Mouse (Mus musculus) forebrain, embryonic 12.5 days (tissue): Measurements from ENCODE around the gene Prc1. TPM values are rescaled to one million over a fixed set of nuclear protein-coding genes. Genes with fewer than 3 reads are reported as not detected.

Experiments
- polyA plus RNA-seq: library from polyadenylated mRNA; unstranded; fragments of >200 nt; fragmentation: Nextera tagmentation; extraction: Ambion mirVana; gene quantifications from 2 replicates; pipeline ENCODE4 v1.2.1, GENCODE M21; 2016

Prc1 gene
- polyA plus RNA-seq, 1 experiment from 2014 or later = 222 TPM

Other genes starting within 250 kb of the Prc1 start
- gene Idh2, start 179.1 kb upstream of the Prc1 start, polyA plus RNA-seq = 359 and 369 TPM in 2 replicates
- gene Sema4b, start 107.6 kb upstream of the Prc1 start, polyA plus RNA-seq = 16.7 and 19.4 TPM in 2 replicates
- 34.7 and 41.6 TPM in 2 replicates for gene Cib1, start 61.6 kb upstream of the Prc1 start, polyA plus RNA-seq
- 4.2 and 4.8 TPM in 2 replicates for gene Gdpgp1, start 61.6 kb upstream of the Prc1 start, polyA plus RNA-seq
- 1.1 and 1.3 TPM in 2 replicates for gene Ttll13, start 48.1 kb upstream of the Prc1 start, polyA plus RNA-seq
- 56.8 TPM in 2 replicates for gene Ngrn, start 33.2 kb upstream of the Prc1 start, polyA plus RNA-seq
- 17.4 and 19.1 TPM in 2 replicates for gene Vps33b, start 24.8 kb upstream of the Prc1 start, polyA plus RNA-seq
- 14.1 and 19.1 TPM in 2 replicates for gene Rccd1, start 30.0 kb downstream of the Prc1 start, polyA plus RNA-seq
- 43.5 and 45.5 TPM in 2 replicates for gene Unc45a, start 46.6 kb downstream of the Prc1 start, polyA plus RNA-seq
- 24.4 and 28.3 TPM in 2 replicates for gene Hddc3, start 48.7 kb downstream of the Prc1 start, polyA plus RNA-seq
- 23.8 and 26.0 TPM in 2 replicates for gene Man2a2, start 76.9 kb downstream of the Prc1 start, polyA plus RNA-seq
- gene Fes, start 93.5 kb downstream of the Prc1 start, polyA plus RNA-seq = 6.6 and 7.4 TPM in 2 replicates
- gene Furin, start 111.0 kb downstream of the Prc1 start, polyA plus RNA-seq = 3.3 and 4.3 TPM in 2 replicates
- gene Blm, start 240.7 kb downstream of the Prc1 start, polyA plus RNA-seq = 39.6 and 43.7 TPM in 2 replicates